Mouse (Mus musculus) small intestine, adult 2 months (tissue): ENCODE measurements around the gene Cep128.

Experiments used
- CTCF ChIP-seq: fragments of 200-500 bp; IDR thresholded peaks from 2 replicates; pipeline ENCODE4 v1.5.1; 2012; ENCODE audit warnings: low read depth, mild to moderate bottlenecking, control low read depth, inconsistent platforms, low read length, moderate library complexity, mixed read lengths; ENCODE audit not compliant: insufficient replicate concordance, insufficient read length; ENCODE audit errors: extremely low read depth
- POLR2A ChIP-seq: fragments of 200-500 bp; IDR thresholded peaks from 2 replicates; pipeline ENCODE4 v1.6.1; 2012; ENCODE audit warnings: low read depth, mild to moderate bottlenecking, control low read depth, inconsistent platforms, low read length, moderate library complexity

DNA sequence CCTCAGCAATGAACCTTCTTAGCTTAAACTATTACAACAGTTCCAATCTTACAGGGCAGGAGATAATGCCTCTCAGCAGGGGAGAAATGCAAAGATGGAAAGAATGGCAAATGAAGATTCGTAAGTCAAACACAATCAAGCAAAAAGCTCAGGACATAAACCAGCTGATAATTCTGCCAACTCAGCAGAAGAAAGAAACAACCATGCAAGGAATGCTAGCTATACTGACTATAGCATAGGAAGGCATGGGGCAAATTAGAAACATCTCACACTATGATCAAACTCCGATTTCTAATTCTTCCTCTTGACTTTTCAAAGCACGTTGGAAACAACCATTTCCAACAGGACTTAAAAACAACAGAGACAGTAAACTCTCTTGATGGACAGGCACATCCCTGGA lies 120.5 kb downstream of the Cep128 start:
- TF ChIP-seq CTCF (no peak), POLR2A (no peak)
